Mouse (Mus musculus) kidney, postnatal 0 days (tissue): ENCODE results near the gene Gm13277. TPM values are rescaled to one million over a fixed set of nuclear protein-coding genes. Genes with fewer than 3 reads are reported as not detected.
"Not testable (repeated sequence)": the region's sequence is repeated elsewhere in the genome, so short reads cannot be mapped to it uniquely, and the experiment has no call there.

Experiments used
- ATAC-seq: fragments of 200-750 bp; cut with Nextera tagmentation; replicated peaks from 2 replicates; pipeline ENCODE4 v1.8.0; 2017; ENCODE audit warnings: low read depth, moderate number of reproducible peaks, moderate TSS enrichment, moderate library complexity; ENCODE audit not compliant: low FRiP score
- DNase-seq: peaks from one replicate; pipeline ENCODE4 v3.0.0-alpha.2; 2016; ENCODE audit warnings: low spot score
- H3K27ac ChIP-seq: fragments of 300-500 bp; sonication (generic); 2 replicates; pipeline ENCODE4 v1.5.1; 2014; ENCODE audit warnings: mild to moderate bottlenecking
- H3K27me3 ChIP-seq: fragments of 300-500 bp; sonication (generic); 2 replicates; pipeline ENCODE4 v1.6.1; 2014; ENCODE audit warnings: low read length, mixed read lengths; ENCODE audit not compliant: insufficient read depth
- H3K36me3 ChIP-seq: fragments of 300-500 bp; sonication (generic); 2 replicates; pipeline ENCODE4 v1.6.1; 2014; ENCODE audit warnings: low read length, mixed read lengths; ENCODE audit not compliant: insufficient read depth
- H3K4me1 ChIP-seq: fragments of 300-500 bp; sonication (generic); replicated peaks from 2 replicates; pipeline ENCODE4 v1.6.1; 2014; ENCODE audit warnings: antibody characterized with exemption, low read length, mixed read lengths; ENCODE audit not compliant: insufficient read depth
- H3K4me2 ChIP-seq: fragments of 300-500 bp; sonication (generic); 2 replicates; pipeline ENCODE4 v1.6.1; 2014; ENCODE audit warnings: mild to moderate bottlenecking, low read length, moderate library complexity, mixed read lengths
- H3K4me3 ChIP-seq: fragments of 300-500 bp; sonication (generic); replicated peaks from 2 replicates; pipeline ENCODE4 v1.5.1; 2014; ENCODE audit warnings: low read depth, low read length
- H3K9ac ChIP-seq: fragments of 300-500 bp; sonication (generic); 2 replicates; pipeline ENCODE4 v1.6.1; 2014; ENCODE audit warnings: low read depth, low read length
- H3K9me3 ChIP-seq: fragments of 300-500 bp; sonication (generic); replicated peaks from 2 replicates; pipeline ENCODE4 v1.6.1; 2016; ENCODE audit warnings: low read length, inconsistent platforms, mixed read lengths
- CTCF ChIP-seq: IDR thresholded peaks from 2 replicates; pipeline ENCODE4 v1.5.1; 2016; ENCODE audit warnings: antibody characterized with exemption, low read depth, mild to moderate bottlenecking, moderate library complexity
- WGBS: fragments of 180-500 bp; shearing (Covaris S2); extraction: QIAGEN DNeasy Blood & Tissue Kit; methylation state at CpG from one replicate; pipeline ENCODE4 v1.1.7; 2014; 5-methylcytosine and 5-hydroxymethylcytosine counted together
- polyA plus RNA-seq: library from polyadenylated mRNA; unstranded; fragments of >200 nt; fragmentation: Nextera tagmentation; extraction: Ambion mirVana; gene quantifications from 2 replicates; pipeline ENCODE4 v1.2.1, GENCODE M21; 2015

Gene Gm13277
- polyA plus RNA-seq, 1 experiment from 2014 or later, result not detected

DNA sequence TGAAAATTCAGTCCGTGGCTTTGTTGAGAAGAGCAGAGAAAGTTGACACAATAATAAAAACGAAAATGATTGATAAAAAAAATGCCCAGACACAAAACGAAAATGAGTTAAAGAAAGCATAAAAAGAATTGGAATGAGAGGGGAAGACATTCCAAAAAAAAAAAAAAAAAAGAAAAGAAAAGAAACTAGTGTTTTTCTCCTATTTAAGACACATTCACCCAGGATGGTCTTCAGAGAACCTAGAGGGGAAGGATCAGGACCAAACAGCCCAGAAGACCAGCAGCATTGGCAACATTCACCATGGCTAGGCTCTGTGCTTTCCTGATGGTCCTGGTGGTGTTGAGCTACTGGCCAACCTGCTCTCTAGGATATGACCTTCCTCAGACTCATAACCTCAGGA, 27.5 kb downstream of the Gm13277 start, which contains the start of gene Ifna7:
Gene Ifna7, plus strand, starts transcription at position 301 of the 400 bp plus-strand sequence.
- WGBS, result 63% methylated on average over 3 of the region's 3 CpGs
- no peaks in the 10 kb centered on the region for H3K4me1 ChIP-seq
- no peaks in the 10 kb centered on the region for H3K9me3 ChIP-seq
- no peak within 1 kb of the TSS for H3K4me3 ChIP-seq
- H3K4me2 ChIP-seq, result no peak within 1 kb of the TSS
- H3K36me3 ChIP-seq, result no peaks in the 10 kb centered on the region
- no peak for TF ChIP-seq CTCF
- H3K9ac ChIP-seq, result no peak within 1 kb of the TSS
- DNase-seq (no peak), ATAC-seq (no peak)
- no peaks in the 10 kb centered on the region for H3K27me3 ChIP-seq
- no peak within 1 kb of the TSS for H3K27ac ChIP-seq

DNA sequence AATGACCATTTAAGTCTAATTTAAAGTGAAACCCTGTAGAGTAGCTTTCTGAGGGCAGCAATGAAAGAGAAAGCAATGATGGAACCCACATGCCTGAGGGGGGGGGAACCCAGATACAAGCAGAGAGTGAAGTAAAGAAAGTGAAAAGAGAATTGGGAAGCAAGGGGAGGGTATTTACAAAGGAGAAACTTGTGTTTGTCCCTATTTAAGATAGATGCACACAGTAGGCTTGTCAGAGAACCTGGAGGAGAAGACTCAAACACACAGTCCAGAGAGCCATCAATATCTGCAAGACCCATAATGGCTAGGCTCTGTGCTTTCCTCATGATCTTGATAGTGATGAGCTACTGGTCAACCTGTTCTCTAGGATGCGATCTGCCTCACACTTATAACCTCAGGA, 31.2 kb downstream of the Gm13277 start, which contains the start of gene Ifna11:
Gene Ifna11, plus strand, starts transcription at position 301 of the 400 bp plus-strand sequence.
- no peak within 1 kb of the TSS for H3K4me3 ChIP-seq
- H3K9ac ChIP-seq, result no peak within 1 kb of the TSS
- no peak within 1 kb of the TSS for H3K27ac ChIP-seq
- no peak for TF ChIP-seq CTCF
- no peak within 1 kb of the TSS for H3K4me2 ChIP-seq
- ATAC-seq (no peak), DNase-seq (no peak)
- WGBS, result 79% methylated on average over 1 of the region's 1 CpGs
- H3K4me1 ChIP-seq, result no peaks in the 10 kb centered on the region
- H3K9me3 ChIP-seq, result no peaks in the 10 kb centered on the region
- no peaks in the 10 kb centered on the region for H3K36me3 ChIP-seq
- no peaks in the 10 kb centered on the region for H3K27me3 ChIP-seq

DNA sequence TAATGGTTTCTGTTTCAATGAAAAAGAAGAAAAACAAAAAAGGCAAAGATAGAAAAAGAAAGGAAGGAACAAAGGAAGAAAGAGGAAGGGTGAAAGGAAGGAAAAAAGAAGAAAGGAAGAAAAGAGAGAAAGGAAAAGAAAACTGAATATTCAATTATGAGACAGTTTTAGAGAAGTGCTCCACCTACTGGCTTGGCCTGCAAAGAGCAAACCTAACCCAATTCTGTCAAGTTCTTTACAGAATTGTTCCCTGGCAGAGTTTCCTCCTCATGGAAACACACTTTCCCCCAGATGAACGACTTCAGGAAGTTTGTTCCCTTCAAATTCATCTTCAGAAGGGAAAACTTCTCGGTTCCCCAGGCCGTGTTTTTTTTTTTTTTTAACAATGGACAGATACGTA, 34.6 kb downstream of the Gm13277 start:
- Histone ChIP-seq H3K36me3 (no peaks in the 10 kb centered on the region), H3K4me1 (no peaks in the 10 kb centered on the region), H3K4me2 (no peak overlapping the region), H3K27ac (no peak overlapping the region), H3K27me3 (no peaks in the 10 kb centered on the region), H3K4me3 (no peak overlapping the region), H3K9ac (no peak overlapping the region), H3K9me3 (no peaks in the 10 kb centered on the region)
- peak; percentile 51 for DNase-seq
- 23% methylated on average over 4 of the region's 4 CpGs for WGBS
- TF ChIP-seq CTCF, result peak; percentile 66
- no peak for ATAC-seq

DNA sequence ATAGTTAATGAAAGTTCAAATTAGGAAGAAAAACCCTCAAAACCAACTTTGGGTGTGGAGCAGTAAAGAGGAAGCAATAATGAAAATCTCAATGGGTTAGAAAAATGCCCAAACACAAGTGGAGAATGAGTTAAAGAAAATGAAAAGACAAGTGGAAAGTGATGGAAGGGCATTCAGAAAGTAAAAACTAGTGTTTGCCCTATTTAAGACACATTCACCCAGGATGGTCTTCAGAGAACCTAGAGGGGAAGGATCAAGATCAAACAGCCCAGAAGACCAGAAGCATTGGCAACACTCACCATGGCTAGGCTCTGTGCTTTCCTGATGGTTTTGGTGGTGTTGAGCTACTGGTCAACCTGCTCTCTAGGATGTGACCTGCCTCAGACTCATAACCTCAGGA, 38.7 kb downstream of the Gm13277 start, which contains the start of gene Ifna6:
Gene Ifna6, plus strand, starts transcription at position 301 of the 400 bp plus-strand sequence.
- not testable (repeated sequence) for H3K9ac ChIP-seq, H3K4me3 ChIP-seq, H3K9me3 ChIP-seq, H3K27ac ChIP-seq, H3K4me1 ChIP-seq, H3K4me2 ChIP-seq, H3K27me3 ChIP-seq, DNase-seq, ATAC-seq, H3K36me3 ChIP-seq

DNA sequence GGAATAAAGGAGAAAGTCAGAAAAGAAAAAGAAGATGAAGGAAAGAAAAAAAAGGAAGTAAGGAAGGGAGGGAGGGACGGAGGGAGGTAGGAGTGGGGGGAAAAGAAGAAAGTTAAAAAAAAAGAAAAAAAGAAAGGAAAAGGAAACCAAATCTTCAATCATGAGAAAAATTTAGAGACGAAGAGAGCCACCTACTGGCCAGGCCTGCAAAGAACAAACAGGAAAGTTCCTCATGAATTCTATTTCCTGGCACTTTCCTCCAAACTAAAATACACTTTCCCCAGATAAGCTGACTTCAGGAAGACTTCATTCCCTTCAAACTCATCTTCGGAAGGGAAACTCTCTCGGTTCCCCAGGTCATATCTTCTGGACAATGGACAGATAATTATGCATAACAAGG, 42.1 kb downstream of the Gm13277 start:
- Histone ChIP-seq H3K36me3 (no peaks in the 10 kb centered on the region), H3K4me2 (no peak overlapping the region), H3K4me3 (no peak overlapping the region), H3K27ac (no peak overlapping the region), H3K27me3 (no peaks in the 10 kb centered on the region), H3K9ac (no peak overlapping the region), H3K9me3 (no peaks in the 10 kb centered on the region), H3K4me1 (no peaks in the 10 kb centered on the region)
- DNase-seq (peak; percentile 59), ATAC-seq (no peak)
- peak; percentile 64 for TF ChIP-seq CTCF
- WGBS, result 32% methylated on average over 4 of the region's 4 CpGs

DNA sequence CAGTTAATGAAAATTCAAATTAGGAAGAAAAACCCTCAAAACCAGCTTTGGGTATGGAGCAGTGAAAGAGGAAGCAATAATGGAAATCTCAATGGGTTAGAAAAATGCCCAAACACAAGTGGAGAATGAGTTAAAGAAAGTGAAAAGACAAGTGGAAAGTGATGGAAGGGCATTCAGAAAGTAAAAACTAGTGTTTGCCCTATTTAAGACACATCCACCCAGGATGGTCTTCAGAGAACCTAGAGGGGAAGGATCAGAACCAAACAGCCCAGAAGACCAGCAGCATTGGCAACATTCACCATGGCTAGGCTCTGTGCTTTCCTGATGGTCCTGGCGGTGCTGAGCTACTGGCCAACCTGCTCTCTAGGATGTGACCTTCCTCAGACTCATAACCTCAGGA, 46.8 kb downstream of the Gm13277 start, which contains the start of gene Ifna5:
Gene Ifna5, plus strand, starts transcription at position 301 of the 400 bp plus-strand sequence.
- H3K9me3 ChIP-seq, DNase-seq, ATAC-seq, H3K27me3 ChIP-seq, H3K4me3 ChIP-seq, H3K4me2 ChIP-seq, H3K36me3 ChIP-seq, H3K4me1 ChIP-seq, H3K27ac ChIP-seq, H3K9ac ChIP-seq: not testable (repeated sequence)
- 64% methylated on average over 1 of the region's 1 CpGs for WGBS

Other genes with a start within 250 kb of the Gm13277 start
- not detected in 2 replicates for gene Ifna15, start 230.4 kb upstream of the Gm13277 start, polyA plus RNA-seq
- not detected in 2 replicates for gene Ifna14, start 216.8 kb upstream of the Gm13277 start, polyA plus RNA-seq
- not detected in 2 replicates for gene Ifna9, start 196.2 kb upstream of the Gm13277 start, polyA plus RNA-seq
- not detected in 2 replicates for gene Ifna12, start 185.3 kb upstream of the Gm13277 start, polyA plus RNA-seq
- not detected in 2 replicates for gene C87499, start 154.2 kb upstream of the Gm13277 start, polyA plus RNA-seq
- gene Ifna13, start 144.2 kb upstream of the Gm13277 start, polyA plus RNA-seq, result not detected in 2 replicates
- not detected in 2 replicates for gene Ifna16, start 111.7 kb upstream of the Gm13277 start, polyA plus RNA-seq
- not detected in 2 replicates for gene Ifna2, start 104.7 kb upstream of the Gm13277 start, polyA plus RNA-seq
- gene Ifnab, start 97.3 kb upstream of the Gm13277 start, polyA plus RNA-seq, result not detected in 2 replicates
- gene Gm26566, start 66.8 kb upstream of the Gm13277 start, polyA plus RNA-seq, result 0.38 and 0.49 TPM in 2 replicates
- gene Klhl9, start 66.2 kb upstream of the Gm13277 start, polyA plus RNA-seq, result 84.2 and 86.5 TPM in 2 replicates
- 0.29 TPM in 1 of 2 replicates, not detected in the other for gene Gm13271, start 33.8 kb upstream of the Gm13277 start, polyA plus RNA-seq
- gene Gm13283, start 28.5 kb upstream of the Gm13277 start, polyA plus RNA-seq, result 0.49 and 0.71 TPM in 2 replicates
- gene Gm13290, start 14.8 kb upstream of the Gm13277 start, polyA plus RNA-seq, result 0.49 TPM in 1 of 2 replicates, not detected in the other
- not detected in 2 replicates for gene Gm13289, start 11.7 kb upstream of the Gm13277 start, polyA plus RNA-seq
- gene Gm13272, start 8.8 kb upstream of the Gm13277 start, polyA plus RNA-seq, result not detected in 2 replicates
- 0.14 and 0.46 TPM in 2 replicates for gene Ifnz, start 6.5 kb upstream of the Gm13277 start, polyA plus RNA-seq
- gene Gm13276, start 2.9 kb upstream of the Gm13277 start, polyA plus RNA-seq, result not detected in 2 replicates
- gene Gm13278, start 2.9 kb downstream of the Gm13277 start, polyA plus RNA-seq, result not detected in 2 replicates
- gene Gm13275, start 5.9 kb downstream of the Gm13277 start, polyA plus RNA-seq, result not detected in 2 replicates
- gene Gm13279, start 8.8 kb downstream of the Gm13277 start, polyA plus RNA-seq, result not detected in 2 replicates
- 1.3 TPM in 1 of 2 replicates, not detected in the other for gene Gm13285, start 11.0 kb downstream of the Gm13277 start, polyA plus RNA-seq
- gene Gm13287, start 14.6 kb downstream of the Gm13277 start, polyA plus RNA-seq, result not detected in 2 replicates
- gene Gm13288, start 16.9 kb downstream of the Gm13277 start, polyA plus RNA-seq, result 0.09 TPM in 1 of 2 replicates, not detected in the other
- gene Ifna7, start 27.6 kb downstream of the Gm13277 start, polyA plus RNA-seq, result not detected in 2 replicates
- gene Ifna11, start 31.3 kb downstream of the Gm13277 start, polyA plus RNA-seq, result not detected in 2 replicates
- gene Ifna6, start 38.8 kb downstream of the Gm13277 start, polyA plus RNA-seq, result not detected in 2 replicates
- not detected in 2 replicates for gene Ifna5, start 46.9 kb downstream of the Gm13277 start, polyA plus RNA-seq
- not detected in 2 replicates for gene Ifna4, start 53.2 kb downstream of the Gm13277 start, polyA plus RNA-seq
- not detected in 2 replicates for gene Ifna1, start 61.5 kb downstream of the Gm13277 start, polyA plus RNA-seq
- not detected in 2 replicates for gene Ifne, start 91.6 kb downstream of the Gm13277 start, polyA plus RNA-seq